Mouse (Mus musculus): Measurements from ENCODE around the gene Gm7971. TPM values are rescaled to one million over a fixed set of nuclear protein-coding genes. Genes with fewer than 3 reads are reported as not detected.
"Not testable (repeated sequence)": the region's sequence is repeated elsewhere in the genome, so short reads cannot be mapped to it uniquely, and the experiment has no call there.

Gm7971 gene
- not detected in 2 replicates for polyA plus RNA-seq (2015; fragmentation: Nextera tagmentation; extraction: Ambion mirVana)

DNA sequence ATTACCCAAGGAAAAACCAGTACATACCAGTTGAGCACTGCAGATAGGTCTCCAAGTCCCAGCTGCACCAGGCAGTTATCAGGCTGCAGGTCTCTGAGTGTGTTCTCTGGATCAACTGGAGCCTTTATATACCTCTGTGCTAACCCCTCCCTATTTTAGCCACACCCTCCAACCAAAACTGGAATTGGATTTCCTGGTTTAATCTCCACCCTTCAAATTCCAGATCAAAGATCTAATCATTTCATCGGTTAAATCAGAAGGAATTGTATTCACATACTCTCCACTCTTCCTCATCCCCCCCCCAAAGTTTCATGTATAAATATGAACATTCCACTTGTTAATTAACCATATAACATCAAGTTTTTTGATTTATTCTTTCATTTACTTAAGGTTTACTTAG, at the start of gene Gm7971:
TSS of gene Gm7971 (minus strand) at position 101 of the 400 bp plus-strand sequence.
- not testable (repeated sequence) for H3K27me3 ChIP-seq; H3K27ac ChIP-seq; H3K4me2 ChIP-seq; H3K36me3 ChIP-seq; H3K4me3 ChIP-seq; ATAC-seq (ENCODE audit: borderline replicate concordance, extremely low read depth, low FRiP score, low TSS enrichment); H3K4me1 ChIP-seq; H3K9ac ChIP-seq; H3K9me3 ChIP-seq
- WGBS, result no CpG with 5 or more reads among the region's 1 CpGs

Other genes with a start within 250 kb of the Gm7971 start
- not detected in 2 replicates for gene D5Ertd577e, start 138.1 kb downstream of the Gm7971 start, polyA plus RNA-seq (2015; fragmentation: Nextera tagmentation; extraction: Ambion mirVana)
- not detected in 2 replicates for gene Gm3286, start 84.1 kb downstream of the Gm7971 start, polyA plus RNA-seq (2015; fragmentation: Nextera tagmentation; extraction: Ambion mirVana)
- not detected in 2 replicates for gene Gm7978, start 141.3 kb upstream of the Gm7971 start, polyA plus RNA-seq (2015; fragmentation: Nextera tagmentation; extraction: Ambion mirVana)
- not detected in 2 replicates for gene Gm7982, start 147.1 kb upstream of the Gm7971 start, polyA plus RNA-seq (2015; fragmentation: Nextera tagmentation; extraction: Ambion mirVana)
- gene E330014E10Rik, start 181.1 kb upstream of the Gm7971 start, polyA plus RNA-seq (2015; fragmentation: Nextera tagmentation; extraction: Ambion mirVana), result not detected in 2 replicates